Mouse (Mus musculus): ENCODE data around the gene Serpina16. TPM values are rescaled to one million over a fixed set of nuclear protein-coding genes. Genes with fewer than 3 reads are reported as not detected.

Gene Serpina16
- polyA plus RNA-seq, 1 experiment from 2014 or later, result not detected

DNA sequence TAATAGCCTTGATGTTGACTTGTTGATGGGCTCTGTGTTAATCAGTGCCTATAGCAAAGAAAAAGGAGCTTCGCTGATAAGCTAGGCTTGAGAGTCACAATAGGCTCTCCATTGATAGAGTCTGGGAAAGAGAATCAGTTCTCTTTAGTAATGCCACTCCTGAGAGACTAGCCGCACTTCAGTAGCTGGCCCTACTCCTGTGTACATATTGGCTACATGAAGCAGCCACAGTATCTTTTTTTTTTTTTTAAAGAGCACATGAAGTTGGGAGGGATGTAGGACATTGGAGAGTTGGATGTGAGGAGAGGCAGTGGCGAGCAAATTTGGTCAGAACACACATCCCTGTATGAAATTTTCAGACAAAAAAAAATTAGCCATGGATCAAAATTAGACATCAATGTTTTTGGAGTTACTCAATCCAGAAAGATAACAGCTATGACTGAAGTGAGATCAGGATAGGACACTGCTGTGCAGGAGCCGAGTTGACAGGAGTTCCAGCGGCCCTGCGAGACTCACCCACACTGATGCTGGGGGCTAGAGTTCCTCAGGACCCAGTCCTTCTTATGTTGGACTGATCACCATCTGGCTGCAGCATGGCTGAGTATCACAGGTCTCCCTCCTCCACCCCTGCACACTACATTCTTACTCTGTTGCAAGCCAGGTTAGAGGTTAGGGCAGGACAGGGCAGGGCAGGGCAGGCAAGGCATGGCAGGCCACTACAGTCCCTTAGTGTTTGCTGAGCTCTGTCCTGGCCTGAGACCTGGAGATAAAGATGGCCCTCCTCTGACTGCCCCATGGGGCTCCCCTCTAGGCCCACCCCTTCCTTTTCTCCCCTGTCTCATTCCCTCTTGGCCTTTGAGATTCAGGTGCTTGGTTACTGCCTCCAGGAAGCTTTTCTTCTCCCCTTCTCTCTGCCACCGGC, 20.6 kb downstream of the Serpina16 start:
- ATAC-seq (ENCODE audit: low FRiP score, low read depth), result no peak
- no peaks in the 10 kb centered on the region for H3K9me3 ChIP-seq
- H3K4me2 ChIP-seq (replicated peaks), result no peak overlapping the region
- no peaks in the 10 kb centered on the region for H3K36me3 ChIP-seq
- H3K9ac ChIP-seq, result no peak overlapping the region
- H3K27me3 ChIP-seq (replicated peaks), result no peaks in the 10 kb centered on the region
- no peak overlapping the region for H3K4me3 ChIP-seq
- H3K4me1 ChIP-seq, result no peaks in the 10 kb centered on the region
- H3K27ac ChIP-seq, result no peak overlapping the region
- 89% methylated on average over 7 of the region's 7 CpGs for WGBS

DNA sequence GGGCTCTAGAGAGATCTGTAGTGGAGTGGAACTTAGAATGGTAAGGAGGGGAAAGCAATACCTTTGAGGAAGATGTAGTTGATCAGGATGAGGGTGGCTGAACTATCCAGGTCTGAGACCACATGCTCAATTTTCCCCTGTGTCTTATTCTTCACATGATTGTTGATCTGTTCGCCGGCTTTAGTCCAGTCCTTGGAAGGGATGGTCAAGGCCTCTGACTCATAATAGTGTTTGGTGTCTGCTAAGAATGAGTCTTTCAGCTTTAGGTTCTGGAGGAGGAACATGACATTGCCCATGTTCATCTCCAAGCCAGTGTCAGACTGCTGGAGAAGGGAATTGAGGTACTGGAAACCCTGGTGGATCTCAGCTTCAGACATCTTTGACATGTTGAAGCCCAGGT, 22.1 kb downstream of the Serpina16 start:
- no peaks in the 10 kb centered on the region for H3K9me3 ChIP-seq
- no peak for ATAC-seq (ENCODE audit: low FRiP score, low read depth)
- no peaks in the 10 kb centered on the region for H3K27me3 ChIP-seq (replicated peaks)
- no peaks in the 10 kb centered on the region for H3K36me3 ChIP-seq
- H3K27ac ChIP-seq, result no peak overlapping the region
- H3K9ac ChIP-seq, result no peak overlapping the region
- 92% methylated on average over 2 of the region's 2 CpGs for WGBS
- H3K4me1 ChIP-seq, result no peaks in the 10 kb centered on the region
- H3K4me2 ChIP-seq (replicated peaks), result no peak overlapping the region
- H3K4me3 ChIP-seq, result no peak overlapping the region

DNA sequence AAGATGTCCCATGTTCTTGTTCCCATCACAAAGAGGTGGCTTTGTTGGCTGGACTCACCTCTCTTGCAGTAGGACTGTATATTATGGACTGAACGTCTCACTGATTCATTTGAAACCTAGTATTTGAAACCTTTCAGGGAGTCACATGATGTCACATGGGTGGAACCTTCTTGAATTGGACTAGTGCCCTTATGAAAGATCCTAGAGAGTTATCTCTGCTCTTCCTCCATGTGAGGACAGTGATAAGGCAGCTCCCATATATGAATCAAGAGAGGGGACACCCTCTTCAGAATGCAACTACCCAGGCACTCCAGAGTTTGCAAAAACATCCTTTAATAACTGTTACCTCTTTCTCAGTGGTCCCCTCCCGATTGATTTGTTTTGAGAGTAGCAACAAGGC, 29.6 kb downstream of the Serpina16 start:
- no peak for ATAC-seq (ENCODE audit: low FRiP score, low read depth)
- no peak overlapping the region for H3K4me3 ChIP-seq
- 86% methylated on average over 2 of the region's 2 CpGs for WGBS

DNA sequence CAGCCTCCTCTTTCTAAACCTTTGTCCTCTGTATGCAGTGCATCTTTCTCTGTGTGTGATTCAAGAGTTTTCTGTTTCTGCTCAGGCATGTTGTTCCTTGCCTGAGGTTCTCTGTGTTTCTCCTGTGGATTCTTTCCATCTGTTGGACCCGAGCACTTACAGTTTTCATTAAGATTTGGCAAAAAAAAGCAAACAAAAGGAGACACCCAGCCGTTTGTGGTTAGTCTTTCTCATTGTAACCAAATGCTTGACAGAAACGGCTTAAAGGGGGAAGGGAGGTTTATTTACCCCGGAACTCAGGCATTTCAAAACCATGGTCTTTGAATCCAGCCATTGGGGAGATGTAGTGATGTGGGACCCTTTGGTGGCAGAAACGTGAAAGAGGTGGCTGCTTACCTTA, 31.3 kb downstream of the Serpina16 start:
- Histone ChIP-seq H3K4me2 (replicated peaks) (no peak overlapping the region), H3K9ac (no peak overlapping the region), H3K36me3 (no peaks in the 10 kb centered on the region), H3K27ac (no peak overlapping the region), H3K27me3 (replicated peaks) (no peaks in the 10 kb centered on the region), H3K9me3 (no peaks in the 10 kb centered on the region), H3K4me3 (no peak overlapping the region), H3K4me1 (no peaks in the 10 kb centered on the region)
- ATAC-seq (ENCODE audit: low FRiP score, low read depth), result no peak
- 55% methylated on average over 5 of the region's 5 CpGs for WGBS

More for the DNA sequence above, 29.6 kb downstream of the Serpina16 start:
- Histone ChIP-seq H3K4me1 (no peaks in the 10 kb centered on the region), H3K9me3 (no peaks in the 10 kb centered on the region), H3K36me3 (no peaks in the 10 kb centered on the region), H3K27me3 (replicated peaks) (no peaks in the 10 kb centered on the region), H3K9ac (no peak overlapping the region), H3K4me2 (replicated peaks) (no peak overlapping the region), H3K27ac (no peak overlapping the region)

DNA sequence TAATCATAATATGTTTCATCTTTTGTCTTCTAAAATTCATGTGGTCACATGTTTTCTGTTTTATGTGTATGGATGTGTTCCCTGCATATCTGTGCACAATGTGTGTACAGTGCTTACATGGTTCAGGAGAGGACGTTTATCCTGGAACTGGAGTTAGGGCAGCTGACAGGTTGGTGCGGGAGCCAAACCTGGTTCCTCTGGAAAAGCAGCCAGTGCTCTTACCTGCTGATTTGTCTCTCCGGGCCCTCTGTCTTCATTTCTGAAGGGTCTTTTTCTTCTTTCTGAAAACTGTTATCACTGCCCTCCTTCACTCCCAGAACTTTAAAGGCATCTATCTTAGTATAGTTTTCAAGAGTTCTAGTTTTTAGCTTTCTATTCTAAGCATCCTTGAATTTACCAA, 32.1 kb downstream of the Serpina16 start:
- no peak for ATAC-seq (ENCODE audit: low FRiP score, low read depth)
- Histone ChIP-seq H3K27ac (no peak overlapping the region), H3K27me3 (replicated peaks) (no peaks in the 10 kb centered on the region), H3K9me3 (no peaks in the 10 kb centered on the region), H3K9ac (no peak overlapping the region), H3K36me3 (no peaks in the 10 kb centered on the region), H3K4me3 (no peak overlapping the region), H3K4me2 (replicated peaks) (no peak overlapping the region), H3K4me1 (no peaks in the 10 kb centered on the region)
- WGBS, result 80% methylated on average over 3 of the region's 3 CpGs

DNA sequence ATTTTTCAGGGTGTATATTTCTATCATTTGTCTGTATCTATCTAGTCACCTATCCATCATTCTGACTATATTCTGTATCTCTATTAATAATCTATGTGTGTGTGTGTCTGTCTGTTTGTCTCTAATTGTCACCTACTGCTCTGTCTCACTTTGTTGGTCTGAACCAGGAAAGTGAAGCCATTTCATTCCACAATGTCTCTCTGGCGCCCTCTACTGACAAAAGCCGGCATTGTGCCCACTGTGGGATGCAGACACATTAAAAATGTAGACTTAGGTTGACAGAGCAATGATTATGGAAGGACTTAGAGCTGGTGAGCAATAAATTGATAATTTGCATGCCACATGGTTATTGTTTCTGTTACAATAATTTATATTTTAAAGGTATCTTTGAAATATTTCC, 32.6 kb downstream of the Serpina16 start:
- Histone ChIP-seq H3K4me2 (replicated peaks) (no peak overlapping the region), H3K4me3 (no peak overlapping the region), H3K36me3 (no peaks in the 10 kb centered on the region), H3K9me3 (no peaks in the 10 kb centered on the region), H3K27me3 (replicated peaks) (no peaks in the 10 kb centered on the region), H3K9ac (no peak overlapping the region), H3K27ac (no peak overlapping the region), H3K4me1 (no peaks in the 10 kb centered on the region)
- ATAC-seq (ENCODE audit: low FRiP score, low read depth), result peak; percentile 61; the same call in 1 of the 2 replicates
- 1% methylated on average over 2 of the region's 2 CpGs for WGBS

DNA sequence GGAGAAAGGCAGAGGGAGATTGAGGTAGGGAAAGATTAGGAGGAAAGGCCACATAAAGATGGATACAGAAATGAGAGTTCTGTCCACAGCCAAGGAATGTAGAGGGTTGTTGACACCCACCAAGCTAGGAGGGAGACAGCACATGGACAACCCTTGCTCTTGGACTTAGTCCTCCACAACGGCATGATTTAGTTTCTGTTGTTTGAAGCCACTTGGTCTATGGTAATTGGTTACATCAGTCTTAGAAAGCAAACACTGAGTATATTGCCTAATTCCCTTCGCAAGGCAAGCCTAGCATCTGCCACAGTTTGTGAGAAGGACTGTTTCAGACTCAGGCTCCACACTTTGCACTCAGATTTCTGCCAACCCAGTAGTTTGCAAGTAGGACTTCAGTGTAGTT, 40.1 kb downstream of the Serpina16 start:
- Histone ChIP-seq H3K4me1 (no peaks in the 10 kb centered on the region), H3K4me3 (no peak overlapping the region), H3K27ac (no peak overlapping the region), H3K36me3 (no peaks in the 10 kb centered on the region), H3K9ac (no peak overlapping the region), H3K27me3 (replicated peaks) (no peaks in the 10 kb centered on the region), H3K9me3 (no peaks in the 10 kb centered on the region), H3K4me2 (replicated peaks) (no peak overlapping the region)
- WGBS, result 92% methylated on average over 2 of the region's 2 CpGs
- ATAC-seq (ENCODE audit: low FRiP score, low read depth), result no peak

DNA sequence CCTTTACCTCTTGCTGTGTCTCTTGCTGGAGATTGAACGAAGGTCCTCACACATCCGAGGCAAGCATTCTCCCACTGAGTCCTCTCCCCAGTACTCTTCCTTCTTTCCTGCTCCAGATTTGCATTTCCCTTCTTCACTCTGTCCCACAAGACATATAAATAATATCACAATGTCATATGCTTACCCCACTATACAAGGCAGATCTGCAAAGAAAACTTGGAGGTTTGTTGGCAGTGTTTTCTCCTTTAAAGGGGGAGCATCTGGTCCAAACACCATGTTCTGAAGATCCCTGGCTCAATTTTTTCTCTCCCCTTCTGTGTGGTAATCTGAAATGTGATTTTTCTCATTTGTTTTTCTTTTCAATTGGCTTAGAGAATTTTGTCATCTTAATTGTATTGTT, 41.5 kb downstream of the Serpina16 start:
- Histone ChIP-seq H3K27me3 (replicated peaks) (no peaks in the 10 kb centered on the region), H3K9ac (no peak overlapping the region), H3K9me3 (no peaks in the 10 kb centered on the region), H3K4me3 (no peak overlapping the region), H3K36me3 (no peaks in the 10 kb centered on the region), H3K4me2 (replicated peaks) (no peak overlapping the region), H3K4me1 (no peaks in the 10 kb centered on the region), H3K27ac (no peak overlapping the region)
- WGBS, result 88% methylated on average over 2 of the region's 2 CpGs
- no peak for ATAC-seq (ENCODE audit: low FRiP score, low read depth)

DNA sequence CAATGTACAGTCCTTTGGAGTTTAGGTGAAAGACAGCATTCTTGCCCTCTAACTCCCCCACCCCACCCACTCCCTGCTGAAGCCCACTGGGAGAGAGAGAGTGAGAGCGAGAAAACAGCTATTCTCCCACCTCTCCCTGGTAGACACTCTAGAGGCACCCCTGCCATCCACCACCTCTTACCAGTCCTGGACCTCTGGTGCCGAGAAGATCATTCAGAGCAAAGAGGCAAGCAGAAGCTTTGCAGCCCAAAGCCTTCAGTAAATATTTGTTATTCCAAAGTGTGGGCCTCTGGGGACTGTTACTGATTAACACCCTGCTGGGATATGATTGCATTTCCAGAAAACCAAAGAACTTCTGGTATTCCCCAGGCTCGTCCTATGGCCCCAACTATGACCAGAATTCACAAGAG, 44.7 kb downstream of the Serpina16 start, which contains the start of gene Serpina10:
TSS of gene Serpina10 (minus strand) at position 242 of the 410 bp plus-strand sequence.
- no peak within 1 kb of the TSS for H3K27ac ChIP-seq
- no peak within 1 kb of the TSS for H3K4me2 ChIP-seq (replicated peaks)
- 74% methylated on average over 3 of the region's 3 CpGs for WGBS
- H3K4me1 ChIP-seq, result no peaks in the 10 kb centered on the region
- H3K36me3 ChIP-seq, result no peaks in the 10 kb centered on the region
- no peak for ATAC-seq (ENCODE audit: low FRiP score, low read depth)
- H3K9me3 ChIP-seq, result no peaks in the 10 kb centered on the region
- H3K4me3 ChIP-seq, result no peak within 1 kb of the TSS
- no peaks in the 10 kb centered on the region for H3K27me3 ChIP-seq (replicated peaks)
- H3K9ac ChIP-seq, result no peak within 1 kb of the TSS

Other genes starting within 250 kb of the Serpina16 start
- gene Ifi27, start 241.9 kb downstream of the Serpina16 start, polyA plus RNA-seq (2016; fragmentation: Nextera tagmentation; extraction: Ambion mirVana), result 3.7 and 4.0 TPM in 2 replicates
- 1.1 and 2.8 TPM in 2 replicates for gene Ifi27l2a, start 232.5 kb downstream of the Serpina16 start, polyA plus RNA-seq (2016; fragmentation: Nextera tagmentation; extraction: Ambion mirVana)
- gene Ifi27l2b, start 218.9 kb downstream of the Serpina16 start, polyA plus RNA-seq (2016; fragmentation: Nextera tagmentation; extraction: Ambion mirVana), result not detected in 2 replicates
- gene Ppp4r4, start 143.9 kb downstream of the Serpina16 start, polyA plus RNA-seq (2016; fragmentation: Nextera tagmentation; extraction: Ambion mirVana), result 2.3 and 2.6 TPM in 2 replicates
- gene Serpina10, start 44.7 kb downstream of the Serpina16 start, polyA plus RNA-seq (2016; fragmentation: Nextera tagmentation; extraction: Ambion mirVana), result 0.05 and 0.06 TPM in 2 replicates
- 0.69 and 0.89 TPM in 2 replicates for gene Serpina6, start 18.9 kb downstream of the Serpina16 start, polyA plus RNA-seq (2016; fragmentation: Nextera tagmentation; extraction: Ambion mirVana)
- not detected in 2 replicates for gene Serpina1f, start 19.4 kb upstream of the Serpina16 start, polyA plus RNA-seq (2016; fragmentation: Nextera tagmentation; extraction: Ambion mirVana)
- gene Serpina1d, start 97.5 kb upstream of the Serpina16 start, polyA plus RNA-seq (2016; fragmentation: Nextera tagmentation; extraction: Ambion mirVana), result not detected in 2 replicates
- 0.19 and 0.20 TPM in 2 replicates for gene Serpina1b, start 154.2 kb upstream of the Serpina16 start, polyA plus RNA-seq (2016; fragmentation: Nextera tagmentation; extraction: Ambion mirVana)
- gene Serpina1a, start 187.4 kb upstream of the Serpina16 start, polyA plus RNA-seq (2016; fragmentation: Nextera tagmentation; extraction: Ambion mirVana), result 0.34 TPM in 1 of 2 replicates, not detected in the other
- gene Serpina1c, start 228.7 kb upstream of the Serpina16 start, polyA plus RNA-seq (2016; fragmentation: Nextera tagmentation; extraction: Ambion mirVana), result not detected in 2 replicates

Measured in neural tube, embryonic 12.5 days (tissue).